Mouse (Mus musculus) c-Kit-negative CD71-positive TER-119-positive erythroid progenitor cells, embryonic 14.5 days (primary cell): ENCODE data around the gene Grin2a.

Experiments
- DNase-seq: peaks from one replicate; pipeline ENCODE4 v3.0.0-alpha.2; 2013; ENCODE audit warnings: low read depth, low spot score

Grin2a gene

GRCm38 (mm10) chr16:9754061-9754460, 241.3 kb downstream of the Grin2a start:
- DNase-seq, result no peak

DNA sequence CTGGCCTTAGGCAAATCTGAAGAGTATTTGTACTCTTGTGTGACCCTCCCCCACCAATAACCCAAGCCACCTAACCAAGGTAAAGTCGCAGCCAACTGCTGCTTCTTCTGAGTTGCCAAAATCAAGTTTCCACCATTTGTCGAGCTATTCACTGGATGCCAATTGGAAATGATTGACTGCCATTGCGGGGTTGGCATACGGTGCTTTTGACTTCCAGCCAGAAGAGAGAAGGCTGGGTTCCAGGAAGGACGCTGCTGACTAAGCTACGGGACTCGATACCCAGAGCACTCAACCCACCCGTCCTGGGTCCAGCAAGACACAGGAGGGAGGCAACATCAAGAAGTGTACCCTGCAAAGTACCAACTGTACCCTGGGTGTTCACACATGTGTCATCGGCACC, 242.3 kb downstream of the Grin2a start:
- no peak for DNase-seq

- DNase-seq, result no peak
Measured at GRCm38 (mm10) chr16:9752600-9752999, 242.8 kb downstream of the Grin2a start.

DNA sequence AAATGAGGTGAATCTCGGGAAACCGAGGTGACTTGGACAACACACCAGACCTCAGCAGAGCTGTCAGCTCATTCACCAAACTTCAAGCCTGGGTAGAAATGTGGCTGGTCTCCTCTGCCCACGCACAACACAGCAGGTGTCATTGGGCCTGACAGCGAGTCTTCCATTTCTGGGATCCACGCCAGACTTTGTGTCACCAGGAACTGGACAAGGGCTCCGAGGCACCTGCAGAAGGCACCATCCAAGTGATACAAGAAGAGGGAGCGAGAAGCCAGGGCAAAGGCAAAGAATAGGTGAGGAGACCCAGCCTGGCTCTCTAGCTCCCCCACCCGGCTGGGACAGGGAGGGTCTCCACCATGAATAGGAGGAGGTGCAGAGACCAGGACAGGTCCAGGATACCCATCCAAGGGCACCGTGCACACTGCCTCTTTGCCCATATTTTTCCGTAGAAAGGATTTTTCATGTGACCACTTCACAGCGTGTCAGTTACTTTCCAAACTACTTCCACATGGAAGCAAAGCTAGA, 244.3 kb downstream of the Grin2a start:
- DNase-seq, result no peak

DNA sequence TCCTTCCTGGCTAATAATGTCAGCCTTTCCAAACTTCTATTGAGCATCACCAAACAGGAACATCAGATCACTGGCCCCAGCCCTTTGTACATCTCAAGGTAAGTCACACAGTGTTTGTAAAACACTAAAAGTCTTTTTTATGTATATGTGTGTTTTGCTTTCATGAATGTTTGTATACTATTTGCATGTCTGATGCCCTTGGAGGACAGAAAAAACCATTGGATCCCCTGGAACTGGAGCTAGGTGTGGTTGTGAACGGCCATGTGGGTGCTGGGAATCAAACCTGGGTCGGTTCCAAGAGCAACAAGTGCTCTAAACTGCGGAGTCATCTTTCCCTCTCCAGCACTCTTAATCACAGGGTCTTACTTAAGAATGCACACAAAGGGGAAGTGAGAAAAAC, 245.7 kb downstream of the Grin2a start:
- no peak for DNase-seq

- no peak for DNase-seq
Measured at GRCm38 (mm10) chr16:9742443-9742842, 252.9 kb downstream of the Grin2a start.

DNA sequence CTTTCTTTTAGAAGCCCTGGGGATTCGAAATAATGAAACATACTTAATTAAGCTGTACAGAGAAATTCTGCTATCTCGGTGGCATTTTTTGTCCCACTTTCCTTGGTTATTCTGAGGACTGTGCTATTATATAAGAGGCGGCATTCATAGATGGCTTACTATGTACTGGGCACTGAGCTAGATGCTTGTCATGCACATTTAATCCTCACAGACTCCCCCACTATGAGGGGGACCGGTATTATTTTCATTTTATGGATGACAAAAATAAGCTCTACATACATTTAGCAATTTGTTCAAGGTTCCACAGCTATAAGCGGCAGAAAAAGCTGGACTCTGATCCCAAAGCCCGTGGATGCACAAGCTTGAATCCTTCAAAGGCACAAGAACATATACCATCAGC, 256.7 kb downstream of the Grin2a start:
- DNase-seq, result no peak

DNA sequence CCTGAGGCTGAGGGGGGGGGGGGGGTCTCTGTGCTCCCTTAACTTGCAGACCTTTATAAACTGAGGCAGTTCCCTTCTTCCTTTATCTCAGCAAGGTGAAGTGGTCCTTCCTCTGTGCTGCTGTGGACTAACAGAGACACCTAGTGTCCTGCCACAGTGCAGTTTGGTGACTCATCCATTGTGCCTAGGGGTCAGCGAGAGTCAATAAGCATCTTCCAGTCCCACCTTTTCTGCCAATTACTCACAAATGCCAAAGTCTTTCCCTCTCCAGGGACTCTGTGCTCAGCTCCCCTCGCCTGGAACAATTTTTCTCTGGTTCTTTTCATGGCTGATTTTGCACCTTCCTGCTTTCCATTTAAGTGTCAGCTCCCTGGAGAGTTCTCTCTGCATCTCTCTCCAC, 258.2 kb downstream of the Grin2a start:
- no peak for DNase-seq

GRCm38 (mm10) chr16:9735365-9736080, 259.8 kb downstream of the Grin2a start:
- DNase-seq, result no peak

DNA sequence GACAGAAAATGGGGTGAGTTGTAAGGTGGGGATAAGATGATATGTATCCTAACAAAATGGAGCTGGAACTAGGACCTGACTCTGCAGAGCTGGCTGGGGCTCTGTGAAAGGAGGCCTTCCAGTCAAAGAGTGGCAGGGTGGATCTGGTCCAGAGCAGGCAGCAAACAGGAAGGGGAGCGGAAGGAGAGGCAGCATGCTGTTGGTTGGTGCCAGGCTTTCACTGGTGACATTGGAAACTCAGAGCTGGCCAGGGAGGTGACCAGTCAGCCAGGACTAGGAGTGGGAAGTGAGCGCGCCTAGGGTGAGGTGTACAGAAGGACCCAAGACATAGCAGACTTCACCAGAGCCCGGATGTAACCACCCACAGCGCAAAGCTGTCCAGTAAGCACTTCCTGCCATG, 267.8 kb downstream of the Grin2a start:
- no peak for DNase-seq

- no peak for DNase-seq
Measured at GRCm38 (mm10) chr16:9725578-9726113, 269.7 kb downstream of the Grin2a start.

GRCm38 (mm10) chr16:9711398-9711797, 284.0 kb downstream of the Grin2a start:
- DNase-seq, result no peak

DNA sequence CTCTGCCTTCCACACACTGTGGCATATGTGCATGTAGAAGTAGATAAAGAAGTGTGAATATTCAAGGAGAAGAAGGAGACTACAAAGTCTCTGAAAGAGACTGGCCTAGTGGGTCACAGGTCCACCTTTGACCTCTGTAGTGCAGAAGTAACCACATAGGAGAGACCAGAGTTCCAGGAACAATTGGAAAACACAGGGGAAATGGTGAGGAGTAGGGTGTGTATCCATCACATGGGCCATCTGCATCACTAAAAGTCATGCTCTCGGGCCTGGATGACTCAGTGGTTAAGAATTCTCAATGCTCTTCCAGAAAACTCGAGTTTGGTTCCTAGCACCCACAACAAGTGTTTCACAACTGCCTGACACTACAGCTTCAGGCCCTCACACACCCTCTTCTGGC, 285.4 kb downstream of the Grin2a start:
- DNase-seq, result no peak

DNA sequence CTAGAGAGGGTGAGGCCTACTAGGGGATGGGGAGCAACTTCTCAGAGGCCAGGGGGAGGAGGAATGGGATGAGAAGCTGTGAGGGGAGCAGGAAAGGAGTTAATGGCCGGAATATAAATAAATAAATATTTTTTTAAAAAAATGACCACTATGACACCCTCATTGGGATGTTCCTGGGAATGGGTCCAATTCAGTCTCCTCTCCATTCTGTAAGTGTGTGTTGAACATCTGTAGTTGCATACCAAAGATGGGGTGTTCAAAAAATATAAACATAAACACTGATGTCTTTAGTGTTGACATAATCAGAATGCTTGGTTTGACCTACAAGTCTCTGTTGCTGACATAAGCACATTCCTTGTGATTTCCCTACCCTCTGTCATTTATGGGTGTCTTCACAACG, 298.2 kb downstream of the Grin2a start:
- no peak for DNase-seq

DNA sequence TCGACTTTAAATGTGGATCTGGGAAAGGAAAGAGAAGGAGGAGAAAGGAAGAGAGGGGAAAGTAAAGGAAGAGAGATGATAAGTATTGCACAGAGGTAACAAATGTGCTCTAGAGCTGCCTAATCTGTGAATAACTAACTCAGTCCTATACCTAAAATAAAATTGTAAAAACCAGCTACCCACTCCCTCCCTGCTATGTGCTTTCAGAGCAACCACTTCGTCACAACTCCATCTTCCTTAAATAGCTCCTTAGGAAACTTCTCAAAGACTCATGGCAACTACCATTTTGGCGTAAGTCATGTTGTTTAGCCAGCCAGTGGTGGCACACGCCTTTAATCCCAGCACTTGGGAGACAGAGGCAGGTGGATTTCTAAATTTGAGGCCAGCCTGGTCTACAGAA, 301.3 kb downstream of the Grin2a start:
- DNase-seq, result no peak

DNA sequence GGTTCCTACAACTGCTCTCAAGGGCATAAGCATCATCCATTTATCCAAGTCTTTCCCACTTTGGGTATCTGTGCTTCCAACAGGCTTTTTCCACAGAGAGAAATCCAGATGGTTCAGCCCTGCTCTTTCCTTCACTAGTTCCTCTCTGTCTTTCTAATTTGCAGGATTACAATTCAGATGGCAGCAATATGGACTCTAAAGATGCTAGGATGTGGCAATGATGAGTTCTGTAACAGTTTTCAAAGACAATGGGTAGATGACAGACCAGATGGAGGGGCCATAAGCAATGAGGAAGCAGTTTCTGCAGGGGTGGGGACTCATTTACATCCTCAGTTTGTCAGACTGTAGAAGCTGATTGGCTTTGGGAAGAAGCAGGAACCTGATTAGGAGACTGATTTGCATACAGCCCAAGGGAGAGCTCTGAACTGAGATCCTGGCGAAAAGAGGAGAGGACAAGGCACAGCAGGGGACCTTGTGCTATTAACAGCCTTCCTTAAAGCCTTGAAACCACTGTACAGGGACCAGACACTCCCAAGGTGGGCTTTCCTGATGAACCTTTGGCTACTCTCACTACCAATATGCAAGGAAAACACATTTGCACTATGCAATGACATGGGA, 306.7 kb downstream of the Grin2a start:
- DNase-seq, result no peak

DNA sequence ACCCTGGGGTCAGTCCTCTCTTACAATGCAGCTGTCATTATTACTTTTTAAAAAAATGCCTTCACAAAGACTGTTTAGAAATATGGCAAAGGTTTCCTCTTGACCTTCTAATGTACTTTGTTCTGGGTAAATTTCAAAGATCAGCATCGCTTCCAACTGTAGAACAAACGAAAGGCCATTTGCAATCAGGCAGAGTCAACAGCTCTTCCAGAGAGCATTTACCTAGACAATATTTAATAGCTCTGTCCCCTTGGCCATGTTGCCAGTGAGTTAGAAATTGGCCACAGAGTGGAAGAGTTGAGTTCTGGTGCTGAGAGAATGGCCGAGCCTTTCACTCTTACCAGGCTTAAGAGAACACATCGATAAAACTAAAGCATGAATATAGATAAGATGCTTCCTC, 314.8 kb downstream of the Grin2a start:
- no peak for DNase-seq

DNA sequence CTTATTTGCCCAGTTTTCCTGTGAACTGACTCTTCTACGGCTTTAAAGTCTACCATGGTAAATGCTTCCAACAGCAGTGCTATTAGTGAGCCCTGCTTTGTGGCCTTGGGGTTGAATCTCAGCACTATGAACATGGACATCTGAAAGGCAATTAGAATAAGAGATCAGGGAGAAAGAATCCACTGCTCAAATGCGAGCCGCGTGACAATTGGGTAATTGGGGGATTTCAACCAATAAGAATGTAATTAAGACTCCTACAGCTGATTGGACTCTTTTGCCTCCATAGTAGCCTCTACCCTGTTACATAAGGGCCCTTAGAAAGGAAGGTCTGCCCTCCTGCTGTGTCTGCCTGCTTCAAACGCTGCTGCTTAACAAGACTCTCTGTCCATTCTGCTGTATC, 315.4 kb downstream of the Grin2a start:
- DNase-seq, result no peak

DNA sequence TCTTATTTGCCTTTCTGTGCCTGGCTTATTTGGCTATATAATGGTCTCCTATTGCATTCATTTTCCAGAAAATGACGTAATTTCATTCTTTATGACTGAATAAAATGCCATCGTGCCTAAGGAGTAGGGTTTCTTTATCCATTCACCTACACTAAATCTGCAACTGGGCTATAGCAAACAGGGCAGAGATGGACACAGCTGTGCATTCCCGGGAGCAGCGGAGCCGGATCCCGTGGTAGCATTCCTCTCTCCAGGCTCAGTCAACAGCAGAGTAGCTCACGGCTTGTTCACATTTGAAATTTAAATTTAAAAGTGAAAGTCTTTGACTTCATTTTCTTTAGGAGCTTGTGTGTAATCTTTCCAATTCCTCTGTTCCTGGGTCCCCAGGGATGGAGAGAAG, 316.6 kb downstream of the Grin2a start:
- DNase-seq, result no peak

DNA sequence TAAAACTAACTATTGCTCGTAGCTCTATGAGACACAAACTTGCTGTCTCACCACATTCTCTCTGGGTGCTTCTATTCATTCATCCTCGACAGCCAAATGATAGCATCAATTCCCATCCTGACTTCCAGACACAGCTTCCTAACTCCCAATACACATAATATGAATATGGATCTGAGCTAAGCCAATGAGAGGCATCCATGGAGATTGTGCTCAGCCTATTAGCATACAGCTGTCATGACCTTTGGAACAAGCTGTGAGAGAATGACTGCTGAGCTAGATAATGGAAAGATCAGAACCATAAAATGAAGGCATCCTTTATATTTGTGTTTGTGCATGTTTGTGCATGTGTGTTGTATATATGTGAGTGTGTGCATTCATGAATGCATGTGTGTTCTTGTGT, 323.0 kb downstream of the Grin2a start:
- DNase-seq, result no peak

DNA sequence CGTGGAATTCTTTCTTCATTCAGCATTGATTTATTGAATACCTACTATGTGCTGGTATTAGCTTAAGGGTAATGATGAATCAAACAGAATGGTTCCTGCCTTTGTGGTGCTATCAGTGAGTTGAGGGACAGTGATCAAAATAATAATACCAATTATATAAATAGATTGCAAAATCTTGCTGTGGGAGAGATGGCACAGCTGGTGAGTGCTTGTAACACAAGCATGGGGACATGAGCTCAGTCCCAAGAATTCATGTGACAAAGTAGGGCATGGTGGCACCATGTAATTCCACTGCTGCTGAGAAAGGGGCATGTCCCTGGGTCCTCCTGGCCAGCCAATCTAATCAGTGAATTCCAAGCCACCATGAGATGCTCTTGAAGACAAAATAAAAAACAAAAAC, 324.1 kb downstream of the Grin2a start:
- no peak for DNase-seq

DNA sequence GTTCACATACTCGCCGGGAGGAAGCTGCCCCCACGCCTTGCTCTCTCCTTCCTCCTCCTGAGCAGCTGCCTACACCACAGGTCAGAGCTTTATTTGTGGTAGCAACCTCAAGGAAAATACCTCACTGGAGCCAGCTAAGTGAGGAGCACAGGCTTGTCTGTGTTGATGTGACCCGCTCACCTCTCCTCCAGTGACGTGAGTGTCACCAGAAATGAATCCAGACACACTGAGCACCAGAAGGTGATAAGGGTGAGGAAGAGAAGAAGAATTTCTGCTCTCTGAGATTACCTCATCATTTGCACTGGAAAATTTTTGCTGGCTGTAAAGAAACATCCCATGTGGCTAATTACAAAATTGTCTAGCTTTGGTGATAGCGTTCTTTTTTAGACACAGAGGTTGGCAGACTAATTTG, 324.6 kb downstream of the Grin2a start:
- no peak for DNase-seq

GRCm38 (mm10) chr16:9665896-9666295, 329.5 kb downstream of the Grin2a start:
- no peak for DNase-seq
